Mouse (Mus musculus): Measurements from ENCODE around the gene Pip5k1c. TPM values are rescaled to one million over a fixed set of nuclear protein-coding genes. Genes with fewer than 3 reads are reported as not detected.

Pip5k1c gene
- polyA plus RNA-seq, 1 experiment from 2014 or later: 147 TPM

DNA sequence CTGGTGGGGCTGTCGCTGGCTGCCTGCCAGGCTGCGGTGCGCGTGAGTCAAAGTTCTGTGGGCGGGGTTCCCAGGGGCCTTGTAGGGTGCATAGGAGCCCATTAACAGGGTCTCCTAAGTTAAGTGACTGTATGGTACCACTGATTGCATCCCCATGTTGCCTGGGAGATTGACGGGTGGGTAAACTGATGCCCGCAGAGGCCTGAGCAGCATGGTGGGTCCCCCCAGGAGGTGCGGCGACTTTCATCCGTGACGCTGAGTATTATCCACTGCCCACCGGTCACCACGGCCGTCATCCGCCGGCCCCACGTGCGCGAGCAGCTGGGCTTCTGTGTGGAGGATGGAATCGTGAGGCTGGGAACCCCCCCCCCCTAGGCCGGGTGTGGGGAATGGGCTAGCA lies 20.4 kb upstream of the Pip5k1c start:
- no peak for ATAC-seq
- WGBS: 94% methylated on average over 21 of the region's 21 CpGs
- Histone ChIP-seq H3K36me3 (ENCODE audit: control insufficient read depth, insufficient read depth, low read length) (peaks cover 10% of the 10 kb centered on the region), H3K4me2 (ENCODE audit: low read length) (no peak overlapping the region), H3K9ac (ENCODE audit: low read depth, low read length) (no peak overlapping the region), H3K4me3 (ENCODE audit: low read depth, low read length) (no peak overlapping the region), H3K9me3 (replicated peaks; ENCODE audit: control insufficient read depth, low read length, poor library complexity, severe bottlenecking) (no peaks in the 10 kb centered on the region), H3K27ac (ENCODE audit: low read length) (no peak overlapping the region), H3K27me3 (ENCODE audit: control insufficient read depth, insufficient read depth, low read depth, low read length) (no peaks in the 10 kb centered on the region), H3K4me1 (ENCODE audit: control insufficient read depth, insufficient read depth, low read length) (peaks cover 8% of the 10 kb centered on the region)

DNA sequence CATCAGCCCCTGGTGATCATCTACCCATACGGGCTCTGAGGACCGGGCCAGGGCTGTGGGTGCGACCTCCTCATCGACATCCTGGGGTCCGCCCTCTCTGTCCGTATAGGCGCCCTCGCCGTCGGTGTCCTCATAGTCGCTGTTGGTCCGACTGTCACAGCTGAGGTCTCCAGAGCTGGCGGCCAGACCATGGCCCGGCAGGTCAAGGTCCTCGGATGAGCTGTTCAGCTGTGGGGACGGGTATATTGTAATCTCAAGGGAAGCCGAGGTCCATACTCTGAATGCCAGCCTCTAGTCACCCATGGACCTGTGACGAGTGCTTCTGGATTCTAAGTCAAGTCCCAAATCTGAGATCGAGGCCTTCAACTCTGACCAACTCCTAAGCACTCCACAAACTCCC lies 18.9 kb upstream of the Pip5k1c start:
- 94% methylated on average over 19 of the region's 19 CpGs for WGBS
- Histone ChIP-seq H3K4me2 (ENCODE audit: low read length) (no peak overlapping the region), H3K36me3 (ENCODE audit: control insufficient read depth, insufficient read depth, low read length) (peaks cover 10% of the 10 kb centered on the region), H3K27me3 (ENCODE audit: control insufficient read depth, insufficient read depth, low read depth, low read length) (no peaks in the 10 kb centered on the region), H3K4me3 (ENCODE audit: low read depth, low read length) (no peak overlapping the region), H3K9ac (ENCODE audit: low read depth, low read length) (no peak overlapping the region), H3K27ac (ENCODE audit: low read length) (no peak overlapping the region), H3K9me3 (replicated peaks; ENCODE audit: control insufficient read depth, low read length, poor library complexity, severe bottlenecking) (no peaks in the 10 kb centered on the region), H3K4me1 (ENCODE audit: control insufficient read depth, insufficient read depth, low read length) (peaks cover 1% of the 10 kb centered on the region)
- no peak for ATAC-seq

DNA sequence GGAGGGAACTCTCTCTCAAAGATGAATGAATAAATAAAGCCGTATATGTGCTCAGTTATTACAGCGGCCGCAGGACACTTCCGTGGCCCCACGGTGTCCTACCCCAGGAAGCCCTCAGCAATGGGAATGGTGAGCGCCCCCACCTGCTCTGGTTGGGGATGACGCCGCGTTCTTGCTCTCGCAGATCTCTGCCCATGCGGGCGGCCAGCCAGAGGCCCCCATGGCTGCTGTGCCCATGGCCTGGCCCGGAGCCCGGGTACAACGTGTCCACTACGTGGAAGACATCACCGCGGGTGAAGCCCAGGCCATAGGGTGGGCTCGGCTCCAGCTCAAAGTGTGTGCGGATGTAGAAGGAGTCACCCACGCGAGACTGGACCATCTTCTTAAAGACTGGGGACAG lies 15.1 kb upstream of the Pip5k1c start:
- H3K4me3 ChIP-seq (ENCODE audit: low read depth, low read length): no peak overlapping the region
- ATAC-seq: no peak
- no peak overlapping the region for H3K27ac ChIP-seq (ENCODE audit: low read length)
- no peaks in the 10 kb centered on the region for H3K27me3 ChIP-seq (ENCODE audit: control insufficient read depth, insufficient read depth, low read depth, low read length)
- 79% methylated on average over 22 of the region's 22 CpGs for WGBS
- no peak overlapping the region for H3K4me2 ChIP-seq (ENCODE audit: low read length)
- H3K36me3 ChIP-seq (ENCODE audit: control insufficient read depth, insufficient read depth, low read length): peaks cover 3% of the 10 kb centered on the region
- no peaks in the 10 kb centered on the region for H3K9me3 ChIP-seq (replicated peaks; ENCODE audit: control insufficient read depth, low read length, poor library complexity, severe bottlenecking)
- H3K4me1 ChIP-seq (ENCODE audit: control insufficient read depth, insufficient read depth, low read length): no peaks in the 10 kb centered on the region
- no peak overlapping the region for H3K9ac ChIP-seq (ENCODE audit: low read depth, low read length)

DNA sequence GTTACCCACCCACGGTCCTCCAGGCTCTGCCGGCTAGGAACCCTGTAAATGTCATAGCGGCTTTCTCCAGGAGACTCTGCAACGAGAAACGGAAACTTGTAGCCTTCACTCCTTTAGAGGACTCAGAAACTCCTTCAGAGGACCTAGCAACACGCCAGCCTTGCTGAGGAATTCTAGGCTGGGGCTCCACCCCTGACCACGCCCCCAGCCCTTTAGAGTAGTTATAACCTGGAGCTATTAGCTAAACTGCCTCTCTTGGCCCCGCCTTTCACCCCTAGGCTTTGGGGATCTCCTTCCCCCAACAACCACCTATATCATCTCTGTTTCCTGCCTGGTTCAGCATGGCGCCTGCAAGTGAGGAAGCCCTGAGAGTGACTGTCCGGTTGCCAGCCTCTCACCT lies 13.3 kb upstream of the Pip5k1c start:
- no peak overlapping the region for H3K27ac ChIP-seq (ENCODE audit: low read length)
- H3K4me3 ChIP-seq (ENCODE audit: low read depth, low read length): no peak overlapping the region
- no peaks in the 10 kb centered on the region for H3K36me3 ChIP-seq (ENCODE audit: control insufficient read depth, insufficient read depth, low read length)
- H3K4me1 ChIP-seq (ENCODE audit: control insufficient read depth, insufficient read depth, low read length): no peaks in the 10 kb centered on the region
- no peak overlapping the region for H3K9ac ChIP-seq (ENCODE audit: low read depth, low read length)
- peaks cover 3% of the 10 kb centered on the region; the same call in 1 of the 2 replicates for H3K27me3 ChIP-seq (ENCODE audit: control insufficient read depth, insufficient read depth, low read depth, low read length)
- no peak overlapping the region for H3K4me2 ChIP-seq (ENCODE audit: low read length)
- whole genome bisulfite sequencing: 47% methylated on average over 10 of the region's 10 CpGs
- no peak for ATAC-seq
- H3K9me3 ChIP-seq (replicated peaks; ENCODE audit: control insufficient read depth, low read length, poor library complexity, severe bottlenecking): no peaks in the 10 kb centered on the region

DNA sequence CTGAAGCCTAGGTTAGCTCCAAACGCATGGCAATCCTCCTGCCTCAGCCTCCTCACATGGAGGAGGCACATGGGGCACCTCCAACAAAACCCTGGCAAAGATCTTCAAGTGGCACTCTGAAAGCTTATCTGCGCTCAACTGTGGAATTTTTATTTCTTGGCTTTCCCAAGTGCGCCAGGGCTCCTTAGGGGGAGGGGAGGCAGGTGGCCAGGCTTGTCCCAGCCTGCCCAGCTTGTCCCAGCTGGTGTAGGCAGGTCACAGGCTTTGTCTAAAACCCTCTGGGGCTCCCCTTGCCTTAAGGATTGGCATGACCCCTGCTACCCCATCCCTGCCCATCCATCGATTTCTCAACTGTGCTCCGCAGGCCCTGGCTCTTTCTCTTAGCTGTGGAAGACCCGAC lies 8.6 kb upstream of the Pip5k1c start:
- H3K27me3 ChIP-seq (ENCODE audit: control insufficient read depth, insufficient read depth, low read depth, low read length): peaks cover 15% of the 10 kb centered on the region
- no peak overlapping the region for H3K27ac ChIP-seq (ENCODE audit: low read length)
- H3K36me3 ChIP-seq (ENCODE audit: control insufficient read depth, insufficient read depth, low read length): no peaks in the 10 kb centered on the region
- WGBS: 51% methylated on average over 6 of the region's 6 CpGs
- no peak for ATAC-seq
- no peaks in the 10 kb centered on the region for H3K9me3 ChIP-seq (replicated peaks; ENCODE audit: control insufficient read depth, low read length, poor library complexity, severe bottlenecking)
- H3K4me1 ChIP-seq (ENCODE audit: control insufficient read depth, insufficient read depth, low read length): peaks cover 7% of the 10 kb centered on the region; the same call in 1 of the 2 replicates
- no peak overlapping the region for H3K4me3 ChIP-seq (ENCODE audit: low read depth, low read length)
- H3K9ac ChIP-seq (ENCODE audit: low read depth, low read length): no peak overlapping the region
- no peak overlapping the region for H3K4me2 ChIP-seq (ENCODE audit: low read length)

DNA sequence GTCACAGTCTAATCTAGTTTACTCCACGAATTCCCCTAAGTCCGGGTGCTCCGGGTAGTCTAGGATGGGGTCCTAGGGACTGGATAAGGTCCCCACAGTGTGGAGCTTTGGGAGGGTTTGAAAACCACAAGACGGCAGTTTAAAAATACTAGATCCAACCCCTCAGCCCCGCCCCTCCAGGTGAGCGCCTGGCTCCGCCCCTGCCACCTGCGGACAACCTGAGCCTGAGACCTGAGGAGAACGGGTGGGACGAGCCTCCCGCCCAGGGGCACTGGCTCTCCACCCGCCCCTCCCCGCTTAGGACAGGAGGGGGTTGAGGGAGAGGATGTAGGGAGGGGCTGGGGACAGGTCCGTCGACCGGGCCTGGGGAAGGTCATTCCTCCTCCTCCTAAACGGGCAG lies 8.0 kb upstream of the Pip5k1c start:
- Histone ChIP-seq H3K9me3 (replicated peaks; ENCODE audit: control insufficient read depth, low read length, poor library complexity, severe bottlenecking) (no peaks in the 10 kb centered on the region), H3K4me2 (ENCODE audit: low read length) (peak overlapping the region; percentile 86; the same call in 1 of the 2 replicates), H3K27me3 (ENCODE audit: control insufficient read depth, insufficient read depth, low read depth, low read length) (peaks cover 15% of the 10 kb centered on the region), H3K4me1 (ENCODE audit: control insufficient read depth, insufficient read depth, low read length) (peaks cover 7% of the 10 kb centered on the region; the same call in 1 of the 2 replicates), H3K9ac (ENCODE audit: low read depth, low read length) (peak overlapping the region; percentile 76; the same call in 1 of the 2 replicates), H3K4me3 (ENCODE audit: low read depth, low read length) (0 out of 2 replicates have a peak overlapping the region, but pooled peaks have one; percentile 52), H3K36me3 (ENCODE audit: control insufficient read depth, insufficient read depth, low read length) (no peaks in the 10 kb centered on the region), H3K27ac (ENCODE audit: low read length) (no peak overlapping the region)
- WGBS: 14% methylated on average over 17 of the region's 17 CpGs
- ATAC-seq: no peak

DNA sequence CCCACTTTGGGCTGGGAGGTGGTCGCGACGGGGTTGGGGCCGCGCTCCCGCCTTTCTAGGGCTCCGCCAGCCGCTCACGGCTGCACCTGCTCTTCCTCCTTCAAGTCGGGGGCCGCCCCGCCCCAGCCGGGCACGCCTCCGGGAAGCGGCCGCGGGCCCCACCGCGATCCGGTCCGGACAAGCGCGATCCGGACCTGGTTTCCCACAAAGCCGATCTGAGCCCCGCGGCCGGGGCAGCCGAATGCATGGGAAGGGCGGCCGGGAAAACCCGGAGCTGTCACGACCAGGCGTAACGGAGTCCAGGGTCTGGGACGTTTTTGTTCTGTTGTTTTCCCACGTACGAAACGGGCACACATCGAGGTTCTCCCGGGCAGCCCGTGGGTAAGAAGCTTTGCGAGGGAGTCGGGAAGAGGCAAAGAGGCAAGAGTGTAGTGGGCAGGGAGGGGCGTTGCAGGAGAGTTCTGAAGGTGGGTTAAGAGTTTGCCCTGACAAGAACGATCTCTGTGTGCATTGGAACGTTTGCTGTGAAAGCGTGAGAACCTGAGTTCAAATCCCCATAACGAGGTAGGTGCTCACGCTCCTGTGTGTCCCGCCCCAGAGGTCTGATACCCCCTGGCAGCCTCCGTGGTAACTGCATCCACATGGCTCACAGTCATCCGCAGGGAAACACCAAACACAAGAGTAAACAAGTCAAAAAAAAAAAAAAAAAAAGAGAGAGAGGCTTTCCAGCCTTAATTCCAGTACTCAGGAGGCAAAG lies 6.9 kb upstream of the Pip5k1c start:
- Histone ChIP-seq H3K4me2 (ENCODE audit: low read length) (peak overlapping the region; percentile 86), H3K9ac (ENCODE audit: low read depth, low read length) (peak overlapping the region; percentile 76), H3K4me3 (ENCODE audit: low read depth, low read length) (peak overlapping the region; percentile 52), H3K27ac (ENCODE audit: low read length) (0 out of 2 replicates have a peak overlapping the region, but pooled peaks have one; percentile 12), H3K36me3 (ENCODE audit: control insufficient read depth, insufficient read depth, low read length) (no peaks in the 10 kb centered on the region), H3K9me3 (replicated peaks; ENCODE audit: control insufficient read depth, low read length, poor library complexity, severe bottlenecking) (no peaks in the 10 kb centered on the region), H3K4me1 (ENCODE audit: control insufficient read depth, insufficient read depth, low read length) (peaks cover 7% of the 10 kb centered on the region; the same call in 1 of the 2 replicates), H3K27me3 (ENCODE audit: control insufficient read depth, insufficient read depth, low read depth, low read length) (peaks cover 24% of the 10 kb centered on the region)
- peak; percentile 66 for ATAC-seq
- 2% methylated on average over 54 of the region's 54 CpGs for WGBS

DNA sequence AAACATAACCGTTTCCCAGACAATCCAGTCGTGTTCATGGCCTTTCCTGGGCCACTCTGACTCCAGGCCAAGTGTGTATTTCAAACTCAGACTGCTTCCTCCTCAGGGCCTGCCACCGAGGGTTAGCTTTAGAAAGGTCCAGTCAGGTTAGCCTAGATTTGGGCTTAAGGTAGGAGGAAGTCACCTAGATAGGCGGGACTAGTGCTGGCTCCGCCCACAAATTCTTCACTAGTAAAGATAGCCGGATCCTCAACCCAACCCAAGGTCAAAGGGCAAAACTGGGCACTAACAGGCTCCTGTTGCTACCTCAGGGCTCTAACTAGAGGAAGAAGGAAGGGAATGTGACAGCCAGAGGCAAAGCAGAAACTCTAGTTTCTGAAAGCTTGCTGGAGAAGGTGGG lies 6.2 kb upstream of the Pip5k1c start:
- no peaks in the 10 kb centered on the region for H3K9me3 ChIP-seq (replicated peaks; ENCODE audit: control insufficient read depth, low read length, poor library complexity, severe bottlenecking)
- H3K4me2 ChIP-seq (ENCODE audit: low read length): no peak overlapping the region
- no peak for ATAC-seq
- H3K9ac ChIP-seq (ENCODE audit: low read depth, low read length): no peak overlapping the region
- no peaks in the 10 kb centered on the region for H3K36me3 ChIP-seq (ENCODE audit: control insufficient read depth, insufficient read depth, low read length)
- peaks cover 7% of the 10 kb centered on the region; the same call in 1 of the 2 replicates for H3K4me1 ChIP-seq (ENCODE audit: control insufficient read depth, insufficient read depth, low read length)
- H3K27me3 ChIP-seq (ENCODE audit: control insufficient read depth, insufficient read depth, low read depth, low read length): peaks cover 28% of the 10 kb centered on the region
- WGBS: 50% methylated on average over 6 of the region's 6 CpGs
- no peak overlapping the region for H3K27ac ChIP-seq (ENCODE audit: low read length)
- no peak overlapping the region for H3K4me3 ChIP-seq (ENCODE audit: low read depth, low read length)

DNA sequence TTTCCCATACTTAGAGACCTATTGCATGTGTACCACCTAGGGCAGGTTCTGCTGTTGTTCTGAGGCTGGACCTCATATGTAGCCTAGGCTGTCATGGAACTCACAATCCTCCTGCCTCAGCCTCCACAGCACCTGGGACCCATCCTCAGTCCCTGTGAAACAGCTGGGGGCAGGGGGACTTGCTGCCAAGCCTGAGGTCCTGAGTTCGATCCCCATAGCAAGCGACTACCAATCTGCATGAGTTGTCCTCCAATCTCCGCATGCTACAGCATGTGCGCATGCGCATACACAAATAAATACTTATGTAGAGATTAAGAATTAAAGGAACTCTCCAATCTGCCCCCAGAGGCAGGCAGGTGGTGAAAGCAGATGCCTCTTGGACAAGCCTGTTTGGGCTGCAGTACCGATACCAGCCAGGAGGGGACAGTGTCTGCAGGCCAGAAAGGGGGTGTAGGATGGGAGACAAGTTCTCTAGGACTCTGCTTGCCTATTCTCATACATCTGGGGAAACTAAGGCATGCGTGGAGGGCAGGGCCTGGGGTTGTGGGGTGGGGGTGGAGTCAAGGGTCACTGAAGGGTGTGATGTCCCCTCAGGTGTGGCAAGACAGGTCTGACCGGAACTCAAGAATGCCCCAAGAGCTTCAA lies 5.1 kb upstream of the Pip5k1c start:
- Histone ChIP-seq H3K4me1 (ENCODE audit: control insufficient read depth, insufficient read depth, low read length) (peaks cover 7% of the 10 kb centered on the region; the same call in 1 of the 2 replicates), H3K36me3 (ENCODE audit: control insufficient read depth, insufficient read depth, low read length) (no peaks in the 10 kb centered on the region), H3K27ac (ENCODE audit: low read length) (no peak overlapping the region), H3K27me3 (ENCODE audit: control insufficient read depth, insufficient read depth, low read depth, low read length) (peaks cover 28% of the 10 kb centered on the region), H3K9ac (ENCODE audit: low read depth, low read length) (no peak overlapping the region), H3K4me2 (ENCODE audit: low read length) (no peak overlapping the region), H3K9me3 (replicated peaks; ENCODE audit: control insufficient read depth, low read length, poor library complexity, severe bottlenecking) (no peaks in the 10 kb centered on the region), H3K4me3 (ENCODE audit: low read depth, low read length) (no peak overlapping the region)
- WGBS: 67% methylated on average over 8 of the region's 8 CpGs
- no peak for ATAC-seq
